Mouse (Mus musculus) liver, postnatal 0 days (tissue): Measurements from ENCODE around the gene Cpeb4. TPM values are rescaled to one million over a fixed set of nuclear protein-coding genes. Genes with fewer than 3 reads are reported as not detected.
A peak's percentile ranks its signal among the peaks of the same experiment; 100 is the strongest.

ENCODE experiments used
- ATAC-seq: fragments of 200-750 bp; cut with Nextera tagmentation; 2 replicates; pipeline ENCODE4 v1.8.0; 2017; ENCODE audit warnings: mild to moderate bottlenecking, moderate library complexity
- DNase-seq: peaks from one replicate; pipeline ENCODE4 v3.0.0-alpha.2; 2016
- H3K27ac ChIP-seq: fragments of 300-500 bp; sonication (generic); 2 replicates; pipeline ENCODE4 v1.5.1; 2014; ENCODE audit warnings: antibody characterized with exemption, moderate library complexity, mild to moderate bottlenecking, low read depth
- H3K27me3 ChIP-seq: fragments of 300-500 bp; sonication (generic); 2 replicates; pipeline ENCODE4 v1.6.1; 2014; ENCODE audit warnings: low read length, control low read depth, mixed read lengths; ENCODE audit not compliant: insufficient read depth
- H3K36me3 ChIP-seq: fragments of 300-500 bp; sonication (generic); replicated peaks from 2 replicates; pipeline ENCODE4 v1.6.1; 2014; ENCODE audit warnings: mild to moderate bottlenecking, control low read depth, low read length, moderate library complexity, mixed read lengths; ENCODE audit not compliant: insufficient read depth
- H3K4me1 ChIP-seq: fragments of 300-500 bp; sonication (generic); 2 replicates; pipeline ENCODE4 v1.6.1; 2014; ENCODE audit warnings: antibody characterized with exemption, mild to moderate bottlenecking, control low read depth; ENCODE audit not compliant: insufficient read depth
- H3K4me2 ChIP-seq: fragments of 300-500 bp; sonication (generic); 2 replicates; pipeline ENCODE4 v1.6.1; 2014; ENCODE audit warnings: low read depth, mild to moderate bottlenecking, low read length, moderate library complexity, mixed read lengths
- H3K4me3 ChIP-seq: fragments of 300-500 bp; sonication (generic); 2 replicates; pipeline ENCODE4 v1.5.1; 2014; ENCODE audit warnings: low read depth, low read length
- H3K9ac ChIP-seq: fragments of 300-500 bp; sonication (generic); replicated peaks from 2 replicates; pipeline ENCODE4 v1.6.1; 2014; ENCODE audit warnings: mild to moderate bottlenecking, moderate library complexity
- H3K9me3 ChIP-seq: fragments of 300-500 bp; sonication (generic); 2 replicates; pipeline ENCODE4 v1.6.1; 2016; ENCODE audit warnings: mild to moderate bottlenecking, control low read depth, low read length, mixed read lengths
- CTCF ChIP-seq: sonication (generic); IDR thresholded peaks from 2 replicates; pipeline ENCODE4 v1.5.1; 2016; ENCODE audit warnings: antibody characterized with exemption, low read depth
- EP300 ChIP-seq: IDR thresholded peaks from 2 replicates; pipeline ENCODE4 v1.6.1; 2016; ENCODE audit warnings: antibody characterized with exemption, low read depth, mild to moderate bottlenecking
- WGBS: fragments of 180-500 bp; shearing (Covaris S2); extraction: QIAGEN DNeasy Blood & Tissue Kit; methylation state at CpG from one replicate; pipeline ENCODE4 v1.1.7; 2014; ENCODE audit not compliant: insufficient replicate concordance; 5-methylcytosine and 5-hydroxymethylcytosine counted together
- polyA plus RNA-seq: library from polyadenylated mRNA; unstranded; fragments of >200 nt; fragmentation: Nextera tagmentation; extraction: Ambion mirVana; gene quantifications from 2 replicates; pipeline ENCODE4 v1.2.1, GENCODE M21; 2015

Gene Cpeb4
- polyA plus RNA-seq, 1 experiment from 2014 or later, result 10.0 TPM

GRCm38 (mm10) chr11:31837243-31837642, 34.8 kb upstream of the Cpeb4 start:
- H3K4me1 ChIP-seq, result peaks cover 64% of the 10 kb centered on the region
- TF ChIP-seq CTCF (no peak), EP300 (no peak)
- WGBS, result 94% methylated on average over 3 of the region's 3 CpGs

GRCm38 (mm10) chr11:31837753-31838152, 34.3 kb upstream of the Cpeb4 start:
- ATAC-seq (no peak), DNase-seq (no peak)
- Histone ChIP-seq H3K27me3 (no peaks in the 10 kb centered on the region), H3K27ac (0 out of 2 replicates have a peak overlapping the region, but pooled peaks have one; percentile 58), H3K9ac (no peak overlapping the region), H3K36me3 (no peaks in the 10 kb centered on the region), H3K4me1 (peaks cover 64% of the 10 kb centered on the region), H3K9me3 (no peaks in the 10 kb centered on the region), H3K4me3 (no peak overlapping the region), H3K4me2 (no peak overlapping the region)
- 46% methylated on average over 4 of the region's 4 CpGs for WGBS
- TF ChIP-seq EP300 (no peak), CTCF (no peak)

More at GRCm38 (mm10) chr11:31837243-31837642, 34.8 kb upstream of the Cpeb4 start:
- DNase-seq (no peak), ATAC-seq (no peak)
- no peaks in the 10 kb centered on the region for H3K36me3 ChIP-seq
- H3K27me3 ChIP-seq, result no peaks in the 10 kb centered on the region
- no peak overlapping the region for H3K4me2 ChIP-seq
- no peaks in the 10 kb centered on the region for H3K9me3 ChIP-seq
- H3K27ac ChIP-seq, result no peak overlapping the region
- H3K4me3 ChIP-seq, result no peak overlapping the region
- H3K9ac ChIP-seq, result no peak overlapping the region

- peak; percentile 61 for ATAC-seq
- Histone ChIP-seq H3K9ac (0 out of 2 replicates have a peak overlapping the region, but pooled peaks have one; percentile 16), H3K4me3 (no peak overlapping the region), H3K4me2 (no peak overlapping the region), H3K36me3 (no peaks in the 10 kb centered on the region), H3K4me1 (peaks cover 67% of the 10 kb centered on the region), H3K27me3 (no peaks in the 10 kb centered on the region), H3K9me3 (no peaks in the 10 kb centered on the region), H3K27ac (peak overlapping the region; percentile 58)
- TF ChIP-seq CTCF (no peak), EP300 (peak; percentile 47; the same call in 1 of the 2 replicates)
- WGBS, result 44% methylated on average over 7 of the region's 7 CpGs
- peak; percentile 78 for DNase-seq
These were observed 33.4 kb upstream of the Cpeb4 start for GRCm38 (mm10) chr11:31838442-31839083.

GRCm38 (mm10) chr11:31839084-31839460, 32.9 kb upstream of the Cpeb4 start:
- Histone ChIP-seq H3K4me3 (no peak overlapping the region), H3K36me3 (no peaks in the 10 kb centered on the region), H3K27ac (peak overlapping the region; percentile 58), H3K27me3 (no peaks in the 10 kb centered on the region), H3K9ac (no peak overlapping the region), H3K4me2 (no peak overlapping the region), H3K4me1 (peaks cover 64% of the 10 kb centered on the region), H3K9me3 (no peaks in the 10 kb centered on the region)
- no peak for DNase-seq
- no peak for ATAC-seq
- TF ChIP-seq EP300 (no peak), CTCF (no peak)
- WGBS, result 57% methylated on average over 6 of the region's 6 CpGs

GRCm38 (mm10) chr11:31842171-31842959, 29.6 kb upstream of the Cpeb4 start:
- DNase-seq (no peak), ATAC-seq (no peak)
- H3K9me3 ChIP-seq, result no peaks in the 10 kb centered on the region
- peak overlapping the region; percentile 91 for H3K27ac ChIP-seq
- no peaks in the 10 kb centered on the region for H3K36me3 ChIP-seq
- no peaks in the 10 kb centered on the region for H3K27me3 ChIP-seq
- peaks cover 62% of the 10 kb centered on the region for H3K4me1 ChIP-seq
- no peak overlapping the region for H3K9ac ChIP-seq
- WGBS, result 78% methylated on average over 5 of the region's 5 CpGs
- TF ChIP-seq EP300 (no peak), CTCF (no peak)
- no peak overlapping the region for H3K4me3 ChIP-seq
- no peak overlapping the region for H3K4me2 ChIP-seq

GRCm38 (mm10) chr11:31843177-31843833, 28.7 kb upstream of the Cpeb4 start:
- H3K27me3 ChIP-seq, result no peaks in the 10 kb centered on the region
- H3K4me1 ChIP-seq, result peaks cover 56% of the 10 kb centered on the region
- no peak for DNase-seq
- peak overlapping the region; percentile 91 for H3K27ac ChIP-seq
- WGBS, result 65% methylated on average over 7 of the region's 7 CpGs
- H3K9me3 ChIP-seq, result no peaks in the 10 kb centered on the region
- peak; percentile 61 for ATAC-seq
- H3K36me3 ChIP-seq, result no peaks in the 10 kb centered on the region
- peak overlapping the region; percentile 14; the same call in 1 of the 2 replicates for H3K4me2 ChIP-seq
- H3K9ac ChIP-seq, result peak overlapping the region; percentile 3; the same call in 1 of the 2 replicates
- H3K4me3 ChIP-seq, result no peak overlapping the region
- TF ChIP-seq EP300, result no peak
- TF ChIP-seq CTCF, result no peak
